Mouse (Mus musculus) thymus, postnatal 14 days (tissue): ENCODE measurements at regions not wholly inside any gene's neighbourhood (a gene's known extent, or its start where the extent isn't known, plus 50 kb on each side); places are given as distances from the start of the nearest gene placed in this dataset.
"Not testable (repeated sequence)": the region's sequence is repeated elsewhere in the genome, so short reads cannot be mapped to it uniquely, and the experiment has no call there.

Experiments used
- DNase-seq: peaks from one replicate; pipeline ENCODE4 v3.0.0; 2021

DNA sequence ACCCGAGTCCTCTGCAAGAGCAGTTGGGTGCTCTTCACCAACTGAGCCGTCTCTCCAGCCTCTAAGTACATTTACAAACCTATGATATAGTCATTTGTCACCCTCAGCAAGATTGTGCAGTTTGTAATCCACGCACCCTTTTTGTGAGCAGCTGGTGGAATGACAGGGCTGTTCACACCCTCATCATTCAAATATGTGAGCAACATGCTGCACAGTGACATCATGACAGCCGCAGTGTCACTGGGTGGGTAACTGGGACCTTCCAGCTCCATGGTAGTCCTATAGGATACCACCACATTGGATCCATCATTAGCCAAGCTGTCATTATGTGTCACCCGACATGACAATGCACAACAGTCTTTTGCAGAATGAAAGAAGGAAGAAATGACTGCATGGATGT is 155.0 kb upstream of the Sulf2 start:
- DNase-seq = no peak

DNA sequence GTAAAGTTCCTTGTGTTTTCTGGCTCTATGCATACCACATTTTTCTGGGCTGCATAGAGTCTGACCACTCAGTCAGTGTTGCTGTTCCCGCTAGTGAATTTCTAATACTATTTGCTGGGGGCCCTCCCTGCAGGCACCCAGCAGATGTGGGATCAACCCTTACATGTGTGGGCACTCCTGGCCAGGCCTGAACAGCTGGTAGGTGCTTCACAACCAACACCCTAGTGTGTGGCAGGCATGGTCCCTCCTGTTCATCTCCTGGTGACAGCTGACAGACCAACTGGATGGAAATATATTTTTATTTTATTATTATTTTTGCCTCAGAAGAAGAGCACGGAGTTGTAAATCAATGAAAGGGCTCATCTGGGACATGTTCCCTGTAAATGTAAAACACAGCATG is 154.4 kb upstream of the Sulf2 start:
- no peak for DNase-seq

DNA sequence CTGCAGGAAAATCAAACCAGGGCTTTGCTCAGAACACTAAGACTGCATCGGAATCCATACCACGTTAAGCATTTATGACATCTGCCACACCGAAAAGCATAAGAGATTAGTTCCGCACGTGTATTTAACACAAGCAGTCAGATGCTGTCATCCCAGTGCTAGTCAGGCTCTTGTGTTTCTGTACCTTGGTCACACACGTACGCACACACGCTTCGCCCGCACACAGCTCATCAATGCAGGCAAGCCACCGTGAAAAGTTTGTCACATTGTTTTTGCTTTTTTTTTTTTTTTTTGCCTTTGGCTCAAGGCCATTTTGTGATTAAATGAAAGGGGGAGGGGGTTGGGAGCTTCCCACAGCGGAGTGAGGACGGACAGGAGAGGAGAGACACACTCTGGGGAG is 152.1 kb upstream of the Sulf2 start:
- DNase-seq = no peak

DNA sequence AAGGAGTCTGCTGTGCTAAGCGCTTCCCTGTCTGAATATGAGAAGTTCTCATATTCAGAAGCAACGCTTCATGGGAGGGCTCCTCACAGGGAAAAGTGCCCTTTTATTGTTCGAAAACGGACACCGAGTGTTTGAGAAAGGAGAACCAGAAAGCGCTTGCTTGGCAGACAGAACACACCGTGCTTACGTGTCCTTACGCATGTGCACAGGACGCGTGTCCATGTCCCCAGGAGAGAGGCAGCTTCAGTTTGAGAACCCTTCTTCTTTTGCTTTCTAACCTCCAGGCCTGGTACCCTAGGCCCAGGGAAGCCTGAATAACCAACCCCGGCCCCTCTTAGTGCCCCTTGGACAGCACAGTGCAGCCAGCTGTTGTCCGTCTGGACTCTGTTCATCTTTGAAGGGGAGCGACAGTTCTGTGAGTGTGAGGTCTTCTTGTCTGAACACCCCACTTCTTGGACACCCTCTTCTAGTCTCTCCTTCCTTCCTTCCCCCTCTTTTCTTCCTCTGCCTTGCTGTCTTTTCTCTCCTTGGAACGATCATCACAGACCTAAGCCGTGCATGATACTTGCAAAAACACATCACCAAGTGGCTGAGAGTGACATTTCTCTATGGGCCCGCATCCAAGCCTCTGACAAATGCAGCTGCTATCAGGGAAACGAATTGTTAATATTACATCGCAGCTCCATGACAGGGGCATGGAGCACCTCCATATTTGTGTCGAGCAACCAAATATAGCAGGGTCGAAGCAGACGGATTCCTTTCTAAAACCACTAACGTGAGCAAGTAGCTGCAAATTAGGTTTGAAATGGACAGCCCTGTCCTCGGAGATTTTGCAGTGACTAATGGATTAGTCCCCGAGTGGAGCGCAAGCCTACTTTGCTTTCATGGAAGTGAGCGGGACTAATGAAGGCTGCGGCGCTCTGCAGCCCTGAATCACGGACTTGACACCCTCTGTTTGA is 149.9 kb upstream of the Sulf2 start:
- DNase-seq = no peak

DNA sequence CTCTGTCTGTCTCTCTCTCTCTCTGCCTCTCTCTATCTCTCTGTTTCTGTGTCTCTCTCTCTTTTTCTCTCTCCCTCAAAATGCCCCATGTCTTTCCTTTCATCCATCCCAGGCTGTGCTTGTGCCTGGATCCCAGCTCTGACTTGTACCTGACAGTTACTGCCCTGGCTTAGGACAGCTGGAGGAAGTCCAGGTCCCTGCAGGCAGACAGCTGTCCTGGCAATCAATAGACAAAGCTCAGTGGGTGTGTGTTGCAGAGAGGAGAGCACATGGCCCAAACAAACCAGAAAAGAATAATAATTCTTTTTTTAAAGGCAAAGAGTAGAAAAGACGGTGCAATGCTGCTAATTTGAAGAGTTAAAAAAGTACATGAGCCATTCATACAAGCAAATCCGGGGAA is 148.4 kb upstream of the Sulf2 start:
- DNase-seq = no peak

DNA sequence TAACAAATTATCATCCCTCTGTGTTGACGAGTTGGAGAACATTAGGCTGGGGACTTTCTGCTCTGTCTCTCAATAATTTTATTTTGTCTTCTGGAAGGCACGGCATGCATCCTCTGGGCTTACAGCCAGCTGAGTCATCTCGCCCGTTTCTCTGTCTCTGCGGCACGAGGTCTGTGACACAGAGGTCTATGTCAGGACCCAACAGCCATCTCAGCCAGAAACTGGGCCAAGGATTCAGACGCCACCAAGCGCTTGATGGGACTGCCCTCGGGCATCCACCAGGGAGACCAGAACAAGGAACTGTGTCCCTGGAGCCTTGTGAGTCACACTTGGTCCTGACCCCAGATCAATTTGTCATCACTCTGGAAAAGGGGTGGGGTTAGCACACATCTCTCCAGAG is 145.7 kb upstream of the Sulf2 start:
- no peak for DNase-seq

DNA sequence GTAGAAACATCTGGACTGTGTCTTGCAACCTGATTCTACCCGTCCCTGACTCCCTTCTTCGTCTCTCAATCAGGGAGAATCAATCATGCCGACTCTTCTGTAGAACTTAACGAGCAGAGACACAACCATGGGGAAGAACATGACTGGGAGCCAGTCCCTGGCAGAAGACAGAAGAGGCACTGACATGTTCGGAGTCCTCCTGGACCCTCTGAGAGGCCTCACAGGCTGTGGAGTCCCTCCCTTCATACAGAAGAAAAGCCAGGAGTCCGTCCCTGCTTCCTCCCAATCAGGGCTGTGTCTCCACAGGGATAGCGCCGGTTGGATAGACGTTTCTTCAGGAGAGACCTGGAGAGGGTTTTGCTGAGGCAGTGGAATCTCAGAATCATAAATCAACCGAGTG is 139.2 kb upstream of the Sulf2 start:
- DNase-seq = no peak

DNA sequence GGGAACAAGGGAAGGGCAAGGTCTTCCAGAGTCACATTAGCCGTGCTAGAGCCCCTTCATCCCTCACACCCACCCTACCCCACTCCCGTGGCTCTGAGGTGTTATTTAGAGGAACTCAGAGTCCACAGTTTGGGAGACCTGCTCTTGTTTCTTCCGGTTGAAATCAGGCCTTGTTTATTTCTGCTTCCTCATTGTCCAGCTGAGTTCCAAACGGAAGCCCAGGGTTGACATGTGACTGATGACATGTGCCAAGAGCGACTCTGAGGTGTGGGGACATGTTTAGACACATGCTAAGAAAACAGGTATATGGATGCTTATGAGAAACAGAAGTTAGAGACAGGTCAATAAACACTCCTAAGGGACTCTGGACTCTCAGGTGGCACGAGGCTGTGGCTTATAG is 137.5 kb upstream of the Sulf2 start:
- DNase-seq = no peak

DNA sequence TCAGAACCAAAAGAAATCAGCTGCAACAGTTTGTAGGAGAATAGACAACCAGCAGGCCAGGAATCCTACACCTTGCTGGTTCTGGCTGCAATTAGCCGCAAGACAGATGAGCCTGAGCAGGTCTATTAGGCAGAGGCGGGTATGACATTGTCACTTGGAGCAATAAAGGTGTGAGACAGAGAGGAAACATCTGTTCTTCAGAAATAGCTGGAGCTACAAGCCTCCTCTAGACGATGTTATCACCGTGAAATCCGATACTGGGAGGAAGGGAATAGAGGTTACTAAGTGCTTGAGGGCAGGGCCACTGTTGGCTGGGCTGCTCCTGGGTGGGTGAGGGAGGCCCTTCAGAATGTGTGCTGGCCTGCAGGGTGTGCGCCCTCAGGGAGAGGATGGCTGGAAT is 135.8 kb upstream of the Sulf2 start:
- no peak for DNase-seq

DNA sequence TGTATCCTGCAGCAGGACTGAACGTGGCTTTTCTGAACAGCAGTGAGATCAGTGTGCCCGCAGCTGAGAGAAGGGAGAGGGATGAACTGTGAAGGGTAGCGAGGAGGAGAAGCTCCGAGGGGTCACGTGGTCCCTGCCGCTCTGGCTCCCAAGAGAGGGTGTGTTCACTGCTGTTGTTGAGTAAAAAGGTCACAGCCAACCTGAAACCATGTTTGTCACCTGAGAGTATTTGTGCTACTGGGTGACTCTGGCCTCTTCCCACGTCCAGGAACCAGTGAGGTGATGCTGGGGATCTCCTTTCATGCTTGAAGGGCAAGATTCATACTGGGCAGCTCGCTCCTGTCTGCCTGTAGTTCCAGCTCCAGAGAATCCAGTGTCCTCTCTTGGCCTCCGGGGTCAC is 135.4 kb upstream of the Sulf2 start:
- DNase-seq = no peak

DNA sequence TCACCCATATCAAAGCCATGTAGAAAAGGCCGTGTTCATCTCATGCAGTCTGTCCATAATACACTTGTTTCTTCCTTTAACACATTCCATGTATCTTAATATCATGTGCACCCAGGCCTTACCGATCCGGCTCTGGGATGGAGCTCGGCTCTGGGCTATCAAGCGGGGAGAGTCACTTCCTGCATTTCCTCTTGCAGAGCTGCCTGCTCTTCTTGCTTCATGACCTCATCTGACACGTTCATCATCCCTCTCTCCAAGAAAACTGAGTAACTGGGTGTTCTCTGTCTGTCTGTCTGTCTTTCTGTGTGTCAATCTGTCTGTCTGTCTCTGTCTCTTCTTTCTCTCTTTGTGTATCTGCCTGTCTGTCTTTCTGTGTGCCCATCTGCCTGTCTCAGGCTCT is 133.7 kb upstream of the Sulf2 start:
- no peak for DNase-seq

DNA sequence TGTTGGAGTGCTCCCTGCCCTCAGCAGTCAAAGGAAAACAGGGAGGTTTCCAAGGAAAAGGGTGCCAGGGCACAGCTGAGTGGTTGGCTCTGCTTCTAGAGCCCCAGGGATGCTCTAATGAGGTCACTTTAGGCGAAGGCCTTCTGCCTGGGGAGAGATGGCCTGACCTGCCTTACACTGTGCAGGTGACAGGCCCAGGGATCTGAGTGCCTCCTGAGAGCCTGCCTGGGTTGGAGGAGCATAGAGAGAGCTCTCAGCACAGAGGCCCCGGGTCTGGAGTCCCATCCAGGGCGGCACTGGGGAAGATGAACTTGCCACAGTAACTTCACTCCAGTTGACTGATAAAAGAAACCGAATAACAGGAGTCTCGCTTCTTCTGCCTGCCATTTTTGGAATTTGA is 125.7 kb upstream of the Sulf2 start:
- DNase-seq = not testable (repeated sequence)

DNA sequence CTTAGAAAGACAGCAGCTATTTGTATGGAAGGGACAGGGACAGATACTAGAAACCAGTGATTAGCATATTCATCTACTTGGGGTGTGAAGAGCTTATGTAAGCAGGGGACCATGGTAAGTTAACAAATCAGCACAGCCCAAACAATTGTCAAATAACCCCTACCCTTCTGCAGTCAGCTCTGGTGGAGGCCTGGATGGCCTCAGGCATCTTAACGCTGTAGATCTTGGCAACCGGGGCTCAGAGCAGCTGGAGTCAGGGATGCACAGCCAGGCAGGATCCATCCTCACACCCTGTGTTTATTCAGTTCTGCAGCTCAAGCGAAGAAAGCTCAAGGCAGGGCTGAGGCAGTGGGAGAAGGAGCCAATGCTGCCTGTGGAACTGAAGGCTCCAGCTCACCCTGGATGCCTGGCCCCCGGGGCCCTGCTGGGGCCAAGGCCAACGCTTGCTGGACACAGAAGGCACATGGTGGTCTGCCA is 125.2 kb upstream of the Sulf2 start:
- DNase-seq = no peak

DNA sequence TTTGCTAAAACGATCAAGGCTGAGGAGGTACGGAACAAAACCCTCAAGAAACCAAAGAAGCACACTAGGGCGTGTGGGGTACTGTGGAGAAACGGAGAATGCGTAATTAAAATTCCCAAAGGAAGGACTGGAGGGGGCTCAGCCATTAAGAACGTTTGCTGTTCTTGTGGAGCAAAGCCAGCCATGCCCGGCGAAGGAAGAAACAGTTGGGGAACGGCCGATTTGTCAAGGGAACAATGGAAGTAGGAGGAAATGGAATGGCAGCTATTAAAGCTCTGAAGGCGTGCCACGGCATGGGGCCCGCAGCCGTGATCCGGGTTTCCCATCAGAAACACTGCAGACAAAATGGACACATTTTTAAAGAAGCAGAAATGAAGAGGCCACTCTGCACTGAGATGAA is 124.2 kb upstream of the Sulf2 start:
- no peak for DNase-seq

DNA sequence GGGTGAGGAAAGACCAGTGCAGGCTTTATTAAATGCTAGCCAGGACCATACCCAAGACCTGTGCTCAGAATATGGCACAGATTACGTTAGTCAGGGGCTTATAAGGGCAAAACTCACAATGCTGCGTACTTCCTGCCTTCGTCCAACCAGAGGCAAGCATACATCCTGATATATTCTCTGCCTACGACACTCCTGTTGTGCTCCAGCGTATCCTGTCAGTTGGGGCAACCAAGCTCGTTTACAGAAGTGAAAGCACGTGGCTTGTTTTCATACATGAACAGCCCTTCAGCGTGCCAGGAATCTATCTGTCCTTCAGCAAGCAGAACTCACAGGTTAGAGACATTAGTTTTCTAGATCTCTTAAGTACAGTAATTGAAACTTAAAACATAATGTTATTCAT is 119.9 kb upstream of the Sulf2 start:
- DNase-seq = no peak

DNA sequence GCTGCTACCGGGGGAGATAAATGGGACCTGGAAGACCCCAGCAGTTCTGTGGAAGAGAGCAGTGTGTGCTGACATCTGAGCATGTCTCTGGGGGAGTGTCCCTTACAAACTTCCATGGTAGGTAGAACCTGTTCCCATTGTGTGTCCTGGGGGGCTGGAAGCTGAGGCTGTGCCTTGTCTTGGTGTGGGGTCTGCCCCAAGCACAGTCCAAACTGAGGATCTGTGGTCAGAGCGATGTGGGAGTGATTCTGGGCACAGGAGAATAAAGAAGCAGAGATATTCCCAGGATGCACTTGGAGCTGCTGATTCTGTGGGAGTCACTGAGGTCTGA is 118.5 kb upstream of the Sulf2 start:
- no peak for DNase-seq

DNA sequence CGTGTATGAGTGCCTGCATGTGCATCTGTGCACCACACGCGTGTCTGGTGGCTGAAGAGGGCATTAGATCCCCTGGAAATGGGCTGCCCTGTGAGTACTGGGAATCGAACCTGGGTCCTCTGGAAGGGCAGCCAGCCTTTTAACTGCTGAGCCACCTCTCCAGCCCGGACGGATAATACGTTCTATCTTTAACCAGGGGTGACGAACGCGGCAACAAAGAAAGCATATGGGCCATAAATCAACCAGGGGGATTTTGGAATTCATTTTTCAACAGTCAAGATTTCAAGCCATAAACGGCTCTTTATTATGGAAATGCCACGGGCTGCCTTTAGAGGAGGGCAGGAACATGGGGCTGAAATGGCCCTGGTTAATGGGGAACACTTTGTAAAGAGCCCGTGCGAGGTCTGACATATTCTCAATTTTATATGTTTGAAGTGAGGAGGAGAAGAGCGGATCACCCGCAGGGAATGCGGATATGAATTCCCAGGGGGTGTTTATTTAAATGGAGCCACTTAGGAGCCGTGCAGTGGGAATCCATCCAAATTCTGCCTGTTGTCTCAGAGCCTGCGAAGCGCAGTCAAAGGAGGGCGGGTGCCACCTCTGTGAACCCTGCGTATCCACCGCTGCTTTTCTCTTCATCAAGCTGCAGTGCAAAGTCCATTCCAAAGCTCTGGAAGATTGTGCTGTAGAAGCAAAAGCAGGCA is 118.0 kb upstream of the Sulf2 start:
- DNase-seq = no peak

DNA sequence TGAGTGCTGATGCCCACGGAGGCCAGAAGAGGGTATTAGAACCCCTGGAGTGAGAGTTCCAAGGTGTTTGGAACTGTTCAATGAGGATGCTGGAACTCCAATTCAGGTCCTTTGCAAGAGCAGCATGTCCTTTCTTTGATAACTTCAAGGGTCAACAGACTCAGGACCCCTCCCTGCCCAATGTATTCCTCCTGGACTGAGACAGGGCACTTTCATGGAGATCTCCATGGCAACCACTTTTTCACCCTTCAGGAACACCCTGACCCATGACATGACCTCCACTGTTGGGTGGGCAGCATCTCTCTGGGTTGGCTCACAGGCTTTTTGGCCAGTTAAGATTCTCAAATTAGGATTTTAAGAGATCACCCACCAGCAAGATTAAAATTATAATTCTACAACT is 117.4 kb upstream of the Sulf2 start:
- no peak for DNase-seq

DNA sequence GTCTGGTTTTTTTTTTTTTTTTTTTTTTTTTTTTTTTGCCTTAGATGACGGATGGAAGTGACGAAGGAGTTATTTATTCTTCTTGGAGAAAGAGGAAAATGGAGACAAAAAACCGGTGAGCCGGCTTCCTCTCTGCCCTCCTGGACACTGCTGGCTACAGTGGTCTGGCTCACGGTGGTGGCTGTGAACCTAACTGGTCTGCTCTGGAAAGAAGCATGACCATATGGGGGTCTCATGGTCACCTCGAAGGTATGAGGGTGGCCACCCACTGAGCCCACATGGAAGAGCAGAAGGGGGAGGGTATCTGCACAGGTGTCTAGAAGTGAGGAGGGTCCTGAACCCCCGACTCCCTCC is 116.7 kb upstream of the Sulf2 start:
- DNase-seq = no peak

DNA sequence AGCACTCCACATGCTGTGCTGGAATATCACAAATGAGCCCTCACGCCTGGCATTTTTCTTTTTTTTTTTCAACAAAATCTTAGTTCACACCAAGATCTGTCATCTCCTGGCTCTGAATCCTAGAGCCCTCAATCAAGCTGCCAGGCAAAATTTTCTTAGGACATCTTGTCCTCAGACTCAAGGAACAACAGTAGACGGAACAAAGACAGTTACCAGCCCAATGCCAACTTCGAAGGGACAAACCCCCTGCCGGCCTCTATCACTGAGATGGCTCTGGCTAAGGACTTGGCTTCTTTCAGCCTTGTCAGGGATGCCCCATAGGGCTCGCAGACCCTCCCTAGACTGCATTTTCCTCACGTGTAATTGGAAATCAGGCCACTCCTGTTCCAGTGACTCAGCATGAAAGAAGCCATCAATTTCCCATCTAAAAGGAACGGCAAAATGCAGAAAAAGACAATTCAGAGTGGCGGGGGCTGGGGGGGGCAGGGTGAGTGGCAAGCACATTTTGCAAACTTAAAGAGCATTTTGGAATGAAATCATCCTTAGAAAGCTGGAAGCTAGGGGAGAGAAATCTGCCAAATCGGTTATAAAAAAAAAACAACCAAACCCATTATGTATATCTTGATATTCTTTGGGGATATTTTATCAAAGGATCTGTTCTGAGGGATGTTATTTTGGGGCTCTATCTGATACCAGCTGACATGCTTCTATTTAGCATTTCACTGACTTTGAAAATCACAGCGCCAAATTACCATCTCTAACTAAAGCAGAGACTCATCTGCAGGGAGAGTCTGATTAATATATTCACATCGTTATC is 116.1 kb upstream of the Sulf2 start:
- DNase-seq = no peak

DNA sequence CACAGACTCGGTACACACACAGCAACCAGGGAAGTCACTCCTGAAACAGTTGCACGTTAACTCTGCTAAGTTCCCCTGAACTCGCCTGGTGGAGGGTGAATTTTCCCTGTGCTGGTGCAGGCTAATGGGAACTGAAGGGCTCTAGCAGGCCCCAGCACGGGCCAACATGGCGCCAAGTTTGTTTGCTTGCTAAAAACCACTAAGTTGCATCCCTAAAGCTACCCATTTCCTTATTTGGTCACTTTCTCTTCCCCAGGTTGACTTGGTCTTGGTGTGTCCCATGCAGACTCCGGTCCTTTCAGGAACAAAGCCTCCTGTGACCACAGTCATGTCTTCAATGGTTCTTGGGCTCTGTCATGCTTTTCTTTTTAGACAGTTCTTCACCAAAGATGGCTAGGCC is 114.5 kb upstream of the Sulf2 start:
- DNase-seq = no peak

DNA sequence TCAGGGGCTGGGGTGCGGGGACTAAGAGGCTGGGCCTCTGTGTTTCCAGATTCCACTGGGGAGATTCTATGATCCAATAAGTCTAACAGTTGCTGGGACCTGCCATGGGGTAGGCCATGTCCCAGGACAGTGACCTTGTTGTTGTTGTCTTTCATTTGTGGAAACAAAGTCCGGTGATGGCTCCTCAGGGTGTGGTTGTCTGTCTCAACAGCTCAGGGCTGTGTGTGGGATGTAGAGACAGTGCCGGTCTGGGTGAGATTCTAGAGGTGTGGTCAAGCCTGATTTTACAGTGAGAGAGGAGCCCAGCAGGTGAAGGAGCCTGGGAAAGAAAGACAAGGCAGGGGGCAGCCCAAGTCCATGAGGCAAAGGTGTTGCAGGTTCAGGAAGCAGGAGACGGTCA is 111.5 kb upstream of the Sulf2 start:
- DNase-seq = no peak

DNA sequence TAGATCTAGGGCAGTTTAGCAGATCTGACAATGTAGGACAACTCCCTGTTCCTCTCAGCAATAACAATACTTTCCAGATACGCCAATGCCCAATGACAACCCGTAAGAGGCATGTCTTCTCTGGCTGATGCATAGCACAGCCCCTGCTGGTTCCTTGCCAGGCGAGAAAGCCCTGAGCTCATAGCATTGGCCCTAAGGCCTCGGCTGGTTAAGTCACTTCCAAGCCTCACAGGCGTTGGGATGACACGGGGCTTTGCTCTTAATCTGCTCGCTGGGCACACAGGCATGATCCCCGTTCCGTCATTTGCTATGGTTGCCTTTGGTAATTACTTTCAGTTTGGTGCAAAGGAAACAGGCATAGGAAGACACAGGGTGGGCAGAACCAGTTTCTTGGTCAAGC is 111.0 kb upstream of the Sulf2 start:
- no peak for DNase-seq

DNA sequence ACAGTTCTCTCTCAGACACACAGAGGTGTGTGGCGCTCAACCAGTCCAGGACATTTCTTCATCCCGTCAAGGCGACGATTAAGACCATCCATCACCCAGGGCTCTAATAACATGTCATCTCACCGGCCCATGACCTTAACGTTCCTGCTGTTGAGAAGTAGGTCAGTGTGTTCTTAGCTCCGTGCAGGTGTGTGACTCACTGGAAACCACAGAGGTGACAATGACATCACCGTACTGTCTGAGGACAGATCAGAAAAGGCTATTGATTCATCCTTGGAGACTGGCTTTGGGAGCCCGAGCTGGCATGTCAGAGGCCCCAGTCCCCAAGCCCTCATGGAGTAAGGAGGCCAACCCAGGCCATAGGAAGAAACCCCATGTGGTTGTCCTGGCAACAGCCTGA is 109.3 kb upstream of the Sulf2 start:
- DNase-seq = peak; percentile 56
